Mouse (Mus musculus) testis, adult 2 months (tissue): Measurements from ENCODE around the gene Daxx. TPM values are rescaled to one million over a fixed set of nuclear protein-coding genes. Genes with fewer than 3 reads are reported as not detected.

Experiments
- H3K27ac ChIP-seq: fragments of 200-500 bp; 2 replicates; pipeline ENCODE4 v1.5.1; 2012; ENCODE audit warnings: low read depth, low read length; ENCODE audit not compliant: control insufficient read depth, insufficient read depth
- H3K27me3 ChIP-seq: fragments of 200-500 bp; 2 replicates; pipeline ENCODE4 v1.6.1; 2012; ENCODE audit warnings: mild to moderate bottlenecking, low read length, moderate library complexity; ENCODE audit not compliant: control insufficient read depth, insufficient read depth
- H3K36me3 ChIP-seq: fragments of 200-500 bp; 2 replicates; pipeline ENCODE4 v1.6.1; 2012; ENCODE audit warnings: mild to moderate bottlenecking, low read length; ENCODE audit not compliant: control insufficient read depth, insufficient read depth
- H3K4me1 ChIP-seq: fragments of 200-500 bp; 2 replicates; pipeline ENCODE4 v1.6.1; 2012; ENCODE audit warnings: low read length; ENCODE audit not compliant: control insufficient read depth, insufficient read depth
- H3K4me3 ChIP-seq: fragments of 200-500 bp; 2 replicates; pipeline ENCODE4 v1.5.1; 2012; ENCODE audit warnings: low read depth, mild to moderate bottlenecking, low read length, moderate library complexity, mixed read lengths; ENCODE audit not compliant: control insufficient read depth
- CTCF ChIP-seq: fragments of 200-500 bp; IDR thresholded peaks from 2 replicates; pipeline ENCODE4 v1.5.1; 2012; ENCODE audit warnings: low read depth, mild to moderate bottlenecking, inconsistent platforms, low read length, moderate library complexity; ENCODE audit not compliant: control insufficient read depth, insufficient read depth, insufficient replicate concordance
- POLR2A ChIP-seq: fragments of 200-500 bp; IDR thresholded peaks from 2 replicates; pipeline ENCODE4 v1.6.1; 2012; ENCODE audit warnings: low read depth, mild to moderate bottlenecking, inconsistent platforms, low read length, moderate library complexity; ENCODE audit not compliant: control insufficient read depth
- polyA plus RNA-seq: library from polyadenylated mRNA; depleted of rRNA; stranded (reverse); fragments of >200 nt; gene quantifications from 2 replicates; pipeline ENCODE4 v1.2.3, GENCODE M21; 2012

Daxx gene
- polyA plus RNA-seq, 1 experiment = 157 TPM

DNA sequence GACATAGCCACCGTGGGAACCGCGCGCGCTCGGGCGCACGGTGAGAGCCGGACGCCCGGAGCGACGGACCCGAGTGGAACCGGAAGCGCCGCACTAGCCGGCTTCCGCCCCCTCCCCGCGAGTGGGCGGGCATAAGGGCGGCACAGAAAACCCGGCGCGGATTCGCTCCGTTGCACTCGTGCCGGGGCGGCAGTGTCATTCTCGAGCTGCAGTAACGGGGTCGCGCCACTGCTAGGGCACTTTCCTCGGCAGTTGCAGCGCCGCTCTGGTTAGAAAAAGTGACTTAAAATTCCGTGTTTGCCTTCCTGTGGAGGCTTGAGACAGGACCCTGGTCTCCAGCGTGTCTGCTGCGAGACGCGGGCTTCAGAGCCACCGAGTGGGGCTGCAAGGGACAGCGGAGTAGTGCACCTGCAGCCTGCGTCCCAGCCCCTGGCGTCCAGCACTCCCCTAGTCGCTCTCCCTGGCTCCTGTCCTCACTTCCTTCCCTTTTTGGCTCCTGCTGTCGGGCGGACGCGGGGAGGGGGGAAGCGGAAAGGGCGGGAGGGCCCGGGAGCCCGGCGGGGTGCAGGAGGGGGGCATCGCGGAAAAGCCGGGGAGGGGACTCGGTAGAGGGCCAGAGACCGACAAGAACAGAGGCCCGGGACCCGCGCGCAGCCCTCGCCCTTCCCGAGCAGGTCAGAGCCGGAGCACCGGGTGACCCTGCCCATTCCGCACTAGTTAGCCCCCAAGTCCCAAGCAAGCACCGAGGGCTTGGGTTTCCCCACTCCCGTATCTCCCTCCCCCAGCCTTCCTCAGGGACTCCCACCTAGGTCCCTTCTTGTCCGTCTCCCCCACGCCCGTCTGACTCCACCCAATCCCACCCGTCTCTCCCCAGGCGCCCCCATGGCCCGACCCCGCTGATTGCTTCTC is 20.4 kb downstream of the Daxx start, which contains the start of gene Rgl2:
Rgl2 (plus strand) TSS at position 173 of the 909 bp plus-strand sequence.
- Histone ChIP-seq H3K36me3 (no peaks in the 10 kb centered on the region), H3K4me1 (peaks cover 10% of the 10 kb centered on the region), H3K4me3 (peak within 1 kb of the TSS; percentile 82), H3K27ac (peak within 1 kb of the TSS; percentile 56), H3K27me3 (no peaks in the 10 kb centered on the region)
- TF ChIP-seq POLR2A (peak; percentile 67; the same call in 1 of the 2 replicates), CTCF (no peak)

DNA sequence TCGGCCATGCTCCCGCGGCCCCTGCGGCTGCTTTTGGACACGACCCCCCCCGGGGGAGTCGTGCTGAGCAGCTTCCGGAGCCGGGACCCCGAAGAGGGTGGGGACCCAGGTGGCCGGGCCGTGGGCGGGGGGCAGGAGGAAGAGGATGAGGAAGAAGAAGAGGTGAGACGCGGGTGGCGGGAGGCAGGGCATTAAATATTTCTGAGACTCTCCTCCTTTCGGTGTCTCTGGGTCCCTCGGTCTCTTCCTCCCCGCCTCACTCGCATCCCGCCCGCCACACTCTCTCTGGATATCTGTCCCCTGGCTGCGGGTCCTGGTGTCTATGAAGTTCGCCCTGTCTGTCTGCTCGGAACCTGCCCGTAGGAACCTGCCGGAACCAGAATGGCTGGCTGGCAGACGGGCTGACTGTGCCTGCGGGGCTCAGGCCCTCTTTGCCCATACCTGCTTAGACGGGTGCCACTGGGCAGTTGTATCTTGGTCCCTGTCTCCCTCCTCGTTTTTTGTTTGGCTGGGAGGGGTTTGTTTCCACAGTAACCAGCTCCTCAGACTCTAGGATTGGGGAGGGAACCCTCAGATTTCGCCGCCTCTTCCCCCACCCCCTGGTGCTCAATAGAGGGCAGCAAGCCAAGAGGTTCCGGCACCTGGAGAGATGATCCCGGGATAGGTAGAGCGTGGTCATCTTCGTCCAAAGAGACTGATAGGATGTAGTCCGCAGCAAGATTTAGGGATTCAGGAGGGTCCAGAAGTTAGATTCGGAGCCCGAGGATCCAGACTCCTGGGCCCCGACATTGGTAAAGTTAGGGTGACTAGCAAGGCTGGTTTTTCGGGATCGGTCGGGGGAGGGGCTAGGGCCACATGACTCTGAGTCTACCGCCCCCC is 21.3 kb downstream of the Daxx start:
- TF ChIP-seq CTCF = no peak
- TF ChIP-seq POLR2A = no peak
- Histone ChIP-seq H3K27ac (no peak overlapping the region), H3K4me1 (peaks cover 10% of the 10 kb centered on the region), H3K4me3 (peak overlapping the region; percentile 82), H3K27me3 (no peaks in the 10 kb centered on the region), H3K36me3 (no peaks in the 10 kb centered on the region)

DNA sequence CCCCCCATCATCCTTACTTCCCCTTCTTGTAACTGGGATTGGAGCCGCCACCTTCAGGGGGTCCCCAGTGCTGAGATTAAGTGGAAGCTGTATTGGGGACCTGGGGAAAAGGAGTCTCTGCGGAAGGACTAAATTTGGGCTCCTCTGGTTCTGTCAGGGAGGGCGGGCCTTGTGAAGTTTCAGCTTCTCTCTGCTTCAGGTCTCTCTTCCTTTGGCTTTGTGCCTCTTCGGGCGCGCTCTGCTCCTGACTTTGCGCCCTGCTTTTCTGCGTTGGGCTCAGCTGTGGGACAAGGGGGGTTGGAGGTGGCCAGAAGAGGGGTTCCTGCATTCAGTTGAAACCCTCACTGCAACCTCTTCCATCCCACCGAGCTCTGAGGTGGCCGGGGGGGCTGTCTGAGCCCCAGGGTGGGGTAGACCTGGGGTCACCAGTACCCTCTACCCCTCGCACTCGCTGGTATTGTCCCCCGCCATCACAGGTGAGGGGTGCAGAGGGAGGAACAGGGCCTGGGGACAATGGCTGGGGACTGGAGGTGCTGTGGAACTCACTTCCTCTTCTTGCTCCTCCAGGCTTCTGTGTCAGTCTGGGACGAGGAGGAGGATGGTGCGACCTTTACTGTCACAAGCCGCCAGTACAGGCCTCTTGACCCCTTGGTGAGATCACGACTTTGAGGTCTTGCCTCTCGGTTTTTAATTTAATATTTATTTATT is 22.1 kb downstream of the Daxx start:
- Histone ChIP-seq H3K27ac (no peak overlapping the region), H3K36me3 (no peaks in the 10 kb centered on the region), H3K27me3 (no peaks in the 10 kb centered on the region), H3K4me1 (peaks cover 10% of the 10 kb centered on the region), H3K4me3 (peak overlapping the region; percentile 82)
- TF ChIP-seq CTCF = no peak
- no peak for TF ChIP-seq POLR2A

DNA sequence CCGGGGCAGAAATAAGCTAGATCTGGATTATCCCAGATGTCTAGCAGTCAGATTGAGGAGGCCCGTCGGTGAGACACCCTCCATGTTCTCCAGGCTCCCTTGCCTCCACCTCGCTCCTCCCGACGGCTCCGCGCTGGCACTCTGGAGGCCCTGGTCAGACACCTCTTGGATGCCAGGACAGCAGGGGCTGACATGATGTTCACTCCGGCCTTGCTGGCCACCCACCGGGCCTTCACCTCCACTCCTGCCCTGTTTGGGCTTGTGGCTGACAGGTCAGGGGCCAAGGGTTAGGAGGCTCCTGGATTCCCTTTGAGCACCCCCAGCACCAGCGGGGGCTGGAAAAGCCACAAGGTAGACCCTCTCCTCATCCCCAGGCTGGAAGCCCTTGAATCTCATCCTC is 22.7 kb downstream of the Daxx start:
- Histone ChIP-seq H3K27ac (no peak overlapping the region), H3K27me3 (no peaks in the 10 kb centered on the region), H3K4me3 (no peak overlapping the region), H3K4me1 (peaks cover 10% of the 10 kb centered on the region), H3K36me3 (no peaks in the 10 kb centered on the region)
- no peak for TF ChIP-seq POLR2A

DNA sequence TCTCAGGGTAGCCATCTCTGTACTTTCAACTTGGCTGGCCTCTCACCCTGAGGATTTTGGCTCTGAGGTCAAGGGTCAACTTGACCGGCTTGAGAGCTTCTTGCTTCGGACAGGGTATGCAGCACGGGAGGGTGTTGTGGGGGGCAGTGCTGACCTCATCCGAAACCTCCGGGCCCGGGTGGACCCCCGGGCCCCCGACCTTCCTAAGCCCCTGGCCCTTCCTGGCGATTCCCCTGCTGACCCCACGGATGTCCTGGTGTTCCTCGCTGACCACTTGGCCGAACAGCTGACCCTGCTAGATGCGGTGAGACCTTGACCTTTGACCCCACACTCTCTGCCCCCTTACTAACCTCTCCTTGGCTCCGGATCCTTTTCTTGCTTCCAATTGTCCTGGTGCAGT is 23.2 kb downstream of the Daxx start:
- Histone ChIP-seq H3K27me3 (no peaks in the 10 kb centered on the region), H3K36me3 (no peaks in the 10 kb centered on the region)

DNA sequence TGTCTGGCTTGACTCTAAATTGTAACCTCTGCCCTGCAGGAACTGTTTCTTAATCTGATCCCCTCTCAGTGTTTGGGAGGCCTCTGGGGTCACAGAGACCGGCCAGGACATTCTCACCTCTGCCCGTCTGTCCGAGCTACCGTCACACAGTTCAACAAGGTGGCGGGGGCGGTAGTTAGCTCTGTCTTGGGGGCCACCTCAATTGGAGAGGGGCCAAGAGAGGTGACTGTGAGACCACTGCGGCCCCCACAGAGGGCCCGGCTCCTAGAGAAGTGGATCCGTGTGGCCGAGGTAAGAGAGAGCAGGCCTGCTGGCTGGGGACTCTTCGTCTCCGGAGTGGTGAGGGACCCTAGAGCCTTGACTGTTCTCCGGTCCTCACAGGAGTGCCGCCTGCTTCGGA is 23.8 kb downstream of the Daxx start:
- H3K27me3 ChIP-seq = no peaks in the 10 kb centered on the region
- TF ChIP-seq POLR2A (no peak), CTCF (no peak)
- H3K4me3 ChIP-seq = no peak overlapping the region
- H3K4me1 ChIP-seq = peaks cover 10% of the 10 kb centered on the region
- no peaks in the 10 kb centered on the region for H3K36me3 ChIP-seq
- no peak overlapping the region for H3K27ac ChIP-seq

More for the DNA sequence above, 23.2 kb downstream of the Daxx start:
- Histone ChIP-seq H3K4me1 (peaks cover 10% of the 10 kb centered on the region), H3K27ac (no peak overlapping the region), H3K4me3 (no peak overlapping the region)
- TF ChIP-seq POLR2A (no peak), CTCF (no peak)

DNA sequence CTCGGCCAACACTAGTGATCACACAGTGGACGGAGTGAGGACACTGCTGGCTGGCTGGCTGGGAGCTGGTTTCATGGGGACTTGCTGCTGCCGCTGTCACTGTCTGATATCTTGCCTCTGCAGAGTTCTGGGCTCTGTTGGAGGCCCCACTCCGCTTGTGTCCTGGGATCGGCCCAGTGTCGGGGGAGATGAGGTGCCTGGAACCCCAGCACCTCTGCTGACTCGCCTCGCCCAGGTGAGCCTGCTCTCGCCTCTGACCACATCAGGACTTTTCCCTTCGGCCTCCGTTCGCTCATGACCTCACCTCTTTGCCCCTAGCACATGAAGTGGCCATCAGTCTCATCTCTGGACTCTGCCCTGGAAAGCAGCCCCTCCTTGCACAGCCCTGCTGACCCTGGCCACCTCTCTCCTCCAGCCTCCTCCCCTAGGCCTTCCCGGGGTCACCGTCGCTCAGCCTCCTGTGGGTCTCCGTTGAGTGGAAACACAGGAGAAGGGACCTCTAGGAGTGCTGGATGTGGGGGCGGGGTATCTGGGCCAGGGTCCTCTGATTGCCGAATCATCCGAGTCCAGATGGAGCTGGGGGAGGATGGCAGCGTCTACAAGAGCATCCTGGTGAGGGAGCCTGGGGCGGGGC is 26.3 kb downstream of the Daxx start:
- H3K36me3 ChIP-seq = no peaks in the 10 kb centered on the region
- no peaks in the 10 kb centered on the region for H3K27me3 ChIP-seq
- no peak overlapping the region for H3K4me3 ChIP-seq
- peaks cover 20% of the 10 kb centered on the region for H3K4me1 ChIP-seq
- H3K27ac ChIP-seq = no peak overlapping the region
- TF ChIP-seq POLR2A (no peak), CTCF (no peak)
